Mouse (Mus musculus) heart, embryonic 15.5 days (tissue): ENCODE data around the gene Bloc1s5. TPM values are rescaled to one million over a fixed set of nuclear protein-coding genes. Genes with fewer than 3 reads are reported as not detected.

Experiments
- ATAC-seq: fragments of 200-750 bp; cut with Nextera tagmentation; replicated peaks from 2 replicates; pipeline ENCODE4 v1.8.0; 2017; ENCODE audit warnings: low read depth, moderate TSS enrichment; ENCODE audit not compliant: insufficient number of reproducible peaks, insufficient read depth, low FRiP score
- H3K27ac ChIP-seq: fragments of 300-500 bp; sonication (generic); 2 replicates; pipeline ENCODE4 v1.5.1; 2015; ENCODE audit warnings: mild to moderate bottlenecking, inconsistent platforms
- H3K27me3 ChIP-seq: fragments of 300-500 bp; sonication (generic); 2 replicates; pipeline ENCODE4 v1.6.1; 2015; ENCODE audit warnings: inconsistent platforms
- H3K36me3 ChIP-seq: fragments of 300-500 bp; sonication (generic); 2 replicates; pipeline ENCODE4 v1.6.1; 2015; ENCODE audit warnings: mild to moderate bottlenecking, inconsistent platforms
- H3K4me1 ChIP-seq: fragments of 300-500 bp; sonication (generic); replicated peaks from 2 replicates; pipeline ENCODE4 v1.6.1; 2015; ENCODE audit warnings: inconsistent platforms
- H3K4me2 ChIP-seq: fragments of 300-500 bp; sonication (generic); 2 replicates; pipeline ENCODE4 v1.6.1; 2015; ENCODE audit warnings: inconsistent platforms, mild to moderate bottlenecking, moderate library complexity
- H3K4me3 ChIP-seq: fragments of 300-500 bp; sonication (generic); 2 replicates; pipeline ENCODE4 v1.5.1; 2015; ENCODE audit warnings: mild to moderate bottlenecking, inconsistent platforms
- H3K9ac ChIP-seq: fragments of 300-500 bp; sonication (generic); 2 replicates; pipeline ENCODE4 v1.6.1; 2015; ENCODE audit warnings: mild to moderate bottlenecking, inconsistent platforms
- H3K9me3 ChIP-seq: fragments of 300-500 bp; sonication (generic); replicated peaks from 2 replicates; pipeline ENCODE4 v1.6.1; 2016; ENCODE audit warnings: inconsistent platforms
- WGBS: fragments of 180-500 bp; shearing (Covaris S2); methylation state at CpG from one replicate; pipeline ENCODE4 v1.1.7; 2015; ENCODE audit warnings: mixed read lengths; 5-methylcytosine and 5-hydroxymethylcytosine counted together
- polyA plus RNA-seq: library from polyadenylated mRNA; unstranded; fragments of >200 nt; fragmentation: Nextera tagmentation; extraction: Ambion mirVana; gene quantifications from 2 replicates; pipeline ENCODE4 v1.2.1, GENCODE M21; 2015

The Bloc1s5 gene
- polyA plus RNA-seq, 1 experiment from 2014 or later, result 17.3 TPM

DNA sequence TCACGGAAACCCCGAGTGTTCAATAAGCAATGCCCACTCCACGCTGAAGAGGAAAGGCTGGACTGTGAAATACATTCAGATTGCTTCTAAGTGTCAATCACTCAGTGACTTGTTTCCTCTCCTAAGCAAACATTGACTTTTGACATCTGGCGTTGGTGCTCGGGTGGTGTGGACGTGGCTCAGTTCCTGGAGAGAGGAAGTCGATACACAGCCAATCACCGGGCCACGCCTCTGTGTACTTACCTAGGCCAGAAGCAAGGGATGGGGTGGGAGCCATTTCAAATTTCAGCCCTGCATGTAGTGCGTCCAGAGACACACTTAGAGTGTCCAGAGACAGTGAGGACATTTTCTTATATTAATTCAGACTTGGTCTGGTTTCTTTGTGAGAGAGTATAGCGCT is 80.3 kb downstream of the Bloc1s5 start:
- no peak for ATAC-seq
- no peak overlapping the region for H3K27ac ChIP-seq
- WGBS, result 65% methylated on average over 11 of the region's 11 CpGs

GRCm38 (mm10) chr13:38554210-38554609 is 80.7 kb downstream of the Bloc1s5 start:
- Histone ChIP-seq H3K9me3 (no peaks in the 10 kb centered on the region), H3K4me3 (no peak overlapping the region), H3K4me2 (no peak overlapping the region), H3K4me1 (no peaks in the 10 kb centered on the region), H3K27ac (no peak overlapping the region), H3K36me3 (no peaks in the 10 kb centered on the region), H3K27me3 (no peaks in the 10 kb centered on the region), H3K9ac (no peak overlapping the region)
- WGBS, result 54% methylated on average over 3 of the region's 3 CpGs
- ATAC-seq, result no peak

More for the DNA sequence above, 80.3 kb downstream of the Bloc1s5 start:
- Histone ChIP-seq H3K9ac (no peak overlapping the region), H3K36me3 (no peaks in the 10 kb centered on the region), H3K27me3 (no peaks in the 10 kb centered on the region), H3K9me3 (no peaks in the 10 kb centered on the region), H3K4me3 (no peak overlapping the region), H3K4me1 (no peaks in the 10 kb centered on the region), H3K4me2 (no peak overlapping the region)

GRCm38 (mm10) chr13:38548681-38549080 is 86.2 kb downstream of the Bloc1s5 start:
- Histone ChIP-seq H3K9me3 (no peaks in the 10 kb centered on the region), H3K27me3 (no peaks in the 10 kb centered on the region), H3K4me2 (no peak overlapping the region), H3K4me3 (no peak overlapping the region), H3K36me3 (no peaks in the 10 kb centered on the region), H3K4me1 (no peaks in the 10 kb centered on the region), H3K27ac (no peak overlapping the region), H3K9ac (no peak overlapping the region)
- WGBS, result 78% methylated on average over 5 of the region's 5 CpGs
- ATAC-seq, result no peak

DNA sequence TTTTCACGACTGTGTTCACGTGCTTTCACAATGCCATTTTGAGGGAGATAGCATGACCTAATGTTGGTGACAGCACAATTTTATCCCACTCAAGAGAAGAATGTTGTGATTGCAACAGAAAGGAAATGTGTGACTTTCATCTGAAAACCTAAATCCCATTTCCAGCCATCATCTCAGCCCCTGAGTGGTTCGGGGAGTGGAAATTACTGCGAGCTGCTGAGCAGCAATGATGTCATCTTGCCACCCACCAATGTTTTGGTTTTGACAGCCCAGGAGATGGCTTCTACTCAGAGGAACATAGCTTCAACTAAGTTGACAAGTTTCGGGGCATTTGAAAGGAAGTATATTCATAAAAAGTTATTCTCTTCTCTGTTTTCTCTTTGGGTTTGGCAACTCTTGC is 87.2 kb downstream of the Bloc1s5 start:
- no peaks in the 10 kb centered on the region for H3K9me3 ChIP-seq
- no peaks in the 10 kb centered on the region for H3K4me1 ChIP-seq
- H3K27ac ChIP-seq, result no peak overlapping the region
- no peak overlapping the region for H3K9ac ChIP-seq
- ATAC-seq, result no peak
- H3K36me3 ChIP-seq, result no peaks in the 10 kb centered on the region
- H3K4me3 ChIP-seq, result no peak overlapping the region
- 70% methylated on average over 5 of the region's 5 CpGs for WGBS
- no peak overlapping the region for H3K4me2 ChIP-seq
- no peaks in the 10 kb centered on the region for H3K27me3 ChIP-seq

DNA sequence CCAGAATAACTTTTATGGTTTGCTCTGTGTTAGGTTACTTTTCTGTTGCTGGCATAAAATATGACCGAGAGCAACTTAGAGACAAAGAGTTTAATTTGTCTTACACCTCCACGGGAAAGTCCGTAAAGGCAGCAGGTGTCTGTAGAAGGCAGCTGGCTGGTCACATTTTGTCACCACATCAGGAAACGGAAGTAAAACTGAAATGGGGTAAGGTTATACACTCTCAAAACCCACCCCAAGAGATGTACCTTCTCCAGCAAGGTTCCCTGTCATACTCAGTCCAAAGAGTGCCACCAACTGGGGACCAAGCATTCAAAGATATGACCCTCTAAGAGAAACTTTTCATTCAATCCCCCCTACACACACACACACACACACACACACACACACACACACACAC is 88.2 kb downstream of the Bloc1s5 start:
- H3K4me1 ChIP-seq, result no peaks in the 10 kb centered on the region
- H3K9me3 ChIP-seq, result no peaks in the 10 kb centered on the region
- H3K9ac ChIP-seq, result no peak overlapping the region
- WGBS, result 77% methylated on average over 4 of the region's 4 CpGs
- H3K36me3 ChIP-seq, result no peaks in the 10 kb centered on the region
- no peaks in the 10 kb centered on the region for H3K27me3 ChIP-seq
- ATAC-seq, result no peak
- H3K4me3 ChIP-seq, result no peak overlapping the region
- no peak overlapping the region for H3K27ac ChIP-seq
- H3K4me2 ChIP-seq, result no peak overlapping the region

GRCm38 (mm10) chr13:38545460-38545859 is 89.4 kb downstream of the Bloc1s5 start:
- no peaks in the 10 kb centered on the region for H3K36me3 ChIP-seq
- no peak overlapping the region for H3K4me3 ChIP-seq
- ATAC-seq, result no peak
- H3K9ac ChIP-seq, result no peak overlapping the region
- H3K27me3 ChIP-seq, result no peaks in the 10 kb centered on the region
- no peaks in the 10 kb centered on the region for H3K9me3 ChIP-seq
- H3K27ac ChIP-seq, result no peak overlapping the region
- WGBS, result 58% methylated on average over 3 of the region's 3 CpGs
- no peaks in the 10 kb centered on the region for H3K4me1 ChIP-seq
- H3K4me2 ChIP-seq, result no peak overlapping the region

DNA sequence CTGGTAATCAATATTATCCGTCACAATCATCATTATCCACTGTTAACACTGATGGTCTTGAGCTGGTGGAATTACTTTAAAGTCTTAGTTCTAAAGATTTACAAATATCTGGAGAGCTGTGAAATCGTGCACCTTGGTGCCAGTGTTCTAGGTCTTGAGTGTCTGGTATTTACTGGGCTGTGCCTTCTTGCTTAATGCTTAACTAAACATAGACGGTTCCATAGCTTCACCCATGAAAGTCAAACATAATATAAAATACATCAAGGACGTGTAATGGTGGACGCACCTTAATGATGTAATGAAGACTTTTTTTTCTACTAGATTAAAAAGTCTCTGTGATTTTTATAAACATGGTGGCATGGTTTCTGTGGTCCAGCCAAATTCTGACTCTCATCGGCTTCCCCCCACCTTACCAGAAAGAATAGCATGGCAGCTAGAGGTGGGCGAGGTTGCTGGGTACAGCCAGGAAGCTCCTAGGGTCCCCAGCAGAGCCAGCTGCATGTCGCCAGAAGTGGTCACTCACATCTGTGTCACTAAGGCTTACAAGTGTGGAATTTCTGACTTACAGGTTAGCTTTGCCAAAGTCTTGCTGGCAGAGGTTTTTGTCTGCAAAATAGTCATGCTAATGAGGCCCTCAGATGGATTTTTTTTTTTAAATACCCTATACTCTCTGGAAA is 90.0 kb downstream of the Bloc1s5 start:
- no peaks in the 10 kb centered on the region for H3K4me1 ChIP-seq
- H3K4me3 ChIP-seq, result no peak overlapping the region
- 84% methylated on average over 8 of the region's 8 CpGs for WGBS
- no peaks in the 10 kb centered on the region for H3K36me3 ChIP-seq
- H3K4me2 ChIP-seq, result no peak overlapping the region
- no peaks in the 10 kb centered on the region for H3K9me3 ChIP-seq
- H3K27me3 ChIP-seq, result no peaks in the 10 kb centered on the region
- no peak overlapping the region for H3K9ac ChIP-seq
- no peak for ATAC-seq
- no peak overlapping the region for H3K27ac ChIP-seq

DNA sequence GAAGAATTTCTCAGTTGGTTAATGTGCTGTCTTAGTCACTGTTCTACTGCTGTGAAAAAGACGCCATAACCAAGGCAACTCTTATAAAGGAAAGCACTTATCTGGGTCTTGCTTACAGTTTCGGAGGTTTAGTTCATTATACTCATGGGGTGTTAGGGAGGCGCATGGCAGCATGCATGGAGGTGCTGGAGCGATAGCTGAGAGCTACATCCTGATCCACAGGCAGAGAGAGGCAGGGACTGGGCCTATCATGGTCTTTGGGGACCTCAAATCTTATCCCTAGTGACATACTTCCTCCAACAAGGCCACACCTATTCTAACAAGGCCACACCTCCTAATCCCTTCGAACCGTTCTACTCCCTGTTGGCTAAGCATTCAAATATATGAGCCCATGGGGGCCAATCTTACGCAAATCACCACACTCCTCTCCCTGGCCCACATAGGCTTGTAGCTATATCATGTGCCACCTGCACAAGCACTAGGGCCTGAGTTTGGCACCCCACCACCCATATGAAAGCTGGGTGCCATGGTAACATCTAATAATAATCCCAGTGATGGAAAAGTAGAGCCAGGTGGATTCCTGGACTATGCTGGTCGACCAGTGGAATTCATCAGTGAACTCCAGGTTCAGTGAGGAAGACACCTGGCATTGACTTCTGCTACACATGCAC is 91.3 kb downstream of the Bloc1s5 start:
- Histone ChIP-seq H3K4me2 (no peak overlapping the region), H3K27me3 (no peaks in the 10 kb centered on the region), H3K9ac (no peak overlapping the region), H3K4me1 (no peaks in the 10 kb centered on the region), H3K27ac (no peak overlapping the region), H3K4me3 (no peak overlapping the region), H3K36me3 (no peaks in the 10 kb centered on the region), H3K9me3 (no peaks in the 10 kb centered on the region)
- 82% methylated on average over 8 of the region's 8 CpGs for WGBS
- no peak for ATAC-seq

Other genes starting within 250 kb of the Bloc1s5 start
- gene Txndc5, start 106.3 kb downstream of the Bloc1s5 start, polyA plus RNA-seq, result 160 and 205 TPM in 2 replicates
- 25.5 and 29.9 TPM in 2 replicates for gene Eef1e1, start 23.9 kb upstream of the Bloc1s5 start, polyA plus RNA-seq